In genomic region chr3:87755964-87756363, GRCm38 (mm10) we compare ENCODE assay signal across 8 mouse cellular contexts. TPM values are rescaled to one million over a fixed set of nuclear protein-coding genes. Genes with fewer than 3 reads are reported as not detected.
DNase-seq lines count a peak whose midpoint lies in the region; ATAC-seq and TF ChIP-seq lines count a peak whose summit lies in the region.

No protein-coding gene starts in this region.

- H3K9ac ChIP-seq in hindbrain, embryonic 14.5 days, result peak overlapping the region; percentile 53

- CTCF ChIA-PET in Patski (lab: Charles Lee), result interaction anchor here (0.6 to 6.9 kb wide), 14 partner anchors 9 to 124 kb away, joined by 3 to 60 read pairs (median 3); partner anchors contain the start of gene Sh2d2a

- POLR2A ChIA-PET in Patski (lab: Charles Lee), result interaction anchor here (0.6 to 1.1 kb wide), 2 partner anchors 13 to 64 kb away, joined by 3 read pairs; no protein-coding TSS in a partner anchor

- no peaks in the 10 kb centered on the region for H3K36me3 ChIP-seq in hindbrain, embryonic 14.5 days (replicated peaks; ENCODE audit: control insufficient read depth, insufficient read depth)

- H3K27ac ChIP-seq in hindbrain, embryonic 14.5 days, result no peak overlapping the region

- DNase-seq in Patski (ENCODE audit: low read depth, low spot score), result no peak
- peak; percentile 92 to 95 for DNase-seq in cerebellum, postnatal 25 days
- DNase-seq in gastrocnemius, adult 18-20 months (ENCODE audit: low spot score), result peak; percentile 85
- DNase-seq in hindbrain, embryonic 14.5 days (ENCODE audit: low spot score), result peak; percentile 85
- DNase-seq in layer of hippocampus, postnatal 25 days (ENCODE audit: extremely low spot score in 1 of 2, low spot score in 1 of 2), result peak; percentile 92 to 95
- peak; percentile 93 for DNase-seq in lung, postnatal 10 days
- DNase-seq in ovary, postnatal 36 days (ENCODE audit: low spot score), result peak; percentile 87
- DNase-seq in thymus, postnatal 10 days (ENCODE audit: low spot score in 2 of 2), result peak; percentile 66 to 89

- H3K9me3 ChIP-seq in hindbrain, embryonic 14.5 days (ENCODE audit: control insufficient read depth, low read length), result no peaks in the 10 kb centered on the region

- TF ChIP-seq CTCF in Patski (IDR thresholded peaks at IDR 0.05), result no peak

- H3K4me2 ChIP-seq in hindbrain, embryonic 14.5 days (replicated peaks), result peak overlapping the region; percentile 56

- peaks cover 19% of the 10 kb centered on the region for H3K27me3 ChIP-seq in Patski
- no peaks in the 10 kb centered on the region for H3K27me3 ChIP-seq in hindbrain, embryonic 14.5 days (ENCODE audit: control insufficient read depth, insufficient read depth, low read length)

- H3K4me1 ChIP-seq in hindbrain, embryonic 14.5 days (replicated peaks; ENCODE audit: control insufficient read depth, insufficient read depth, low read length), result 0 out of 2 replicates have a peak, but pooled peaks cover 6% of the 10 kb centered on the region

- 5% methylated on average over 24 of the region's 24 CpGs for WGBS in hindbrain, embryonic 14.5 days

- peak overlapping the region; percentile 21; the same call in 1 of the 2 replicates for H3K4me3 ChIP-seq in hindbrain, embryonic 14.5 days (replicated peaks; ENCODE audit: low read length)

- in situ Hi-C loops in Patski (cut with MboI; ENCODE audit: low pct_unique_long_range_greater_than_20kb), result no loop called here

- ATAC-seq in Patski, result peak; percentile 75
- peak; percentile 85 for ATAC-seq in hindbrain, embryonic 14.5 days (ENCODE audit: low FRiP score)

RNA-seq across cellular contexts. Expression of gene Lrrc71, which starts 7.5 kb away (rescaled TPM):
- polyA plus RNA-seq in Patski (2021), result 0.12 TPM
- not detected for total RNA-seq in gastrocnemius, adult 18-20 months (2021)
- polyA plus RNA-seq in hindbrain, embryonic 14.5 days (2014; fragmentation: Nextera tagmentation; extraction: Ambion mirVana), result 0.54 and 0.89 TPM in 2 replicates
- total RNA-seq in layer of hippocampus, postnatal 25 days (2021), result 1 to 10 TPM in 1 of 2 experiments, under 1 TPM in 1; 0.44 to 1.2 TPM

RNA-seq across cellular contexts. Expression of gene Ntrk1, which starts 39.0 kb away (rescaled TPM):
- polyA plus RNA-seq in Patski (2021), result not detected
- total RNA-seq in gastrocnemius, adult 18-20 months (2021), result not detected
- polyA plus RNA-seq in hindbrain, embryonic 14.5 days (2014; fragmentation: Nextera tagmentation; extraction: Ambion mirVana), result 1.7 and 4.3 TPM in 2 replicates
- total RNA-seq in layer of hippocampus, postnatal 25 days (2021), result under 1 TPM in 1 of 2 experiments, not detected in 1; 0.39 TPM

RNA-seq across cellular contexts. Expression of gene Insrr, which starts 40.8 kb away (rescaled TPM):
- polyA plus RNA-seq in Patski (2021), result 0.06 TPM
- not detected for total RNA-seq in gastrocnemius, adult 18-20 months (2021)
- 0.52 and 1.3 TPM in 2 replicates for polyA plus RNA-seq in hindbrain, embryonic 14.5 days (2014; fragmentation: Nextera tagmentation; extraction: Ambion mirVana)
- under 1 TPM; 0.09 to 0.10 TPM for total RNA-seq in layer of hippocampus, postnatal 25 days (2021)
